Mouse (Mus musculus): ENCODE results near the gene Opalin. TPM values are rescaled to one million over a fixed set of nuclear protein-coding genes. Genes with fewer than 3 reads are reported as not detected.

Opalin gene
- polyA plus RNA-seq (2015; fragmentation: Nextera tagmentation; extraction: Ambion mirVana) = not detected in 2 replicates

- no peak for ATAC-seq (replicated peaks; ENCODE audit: insufficient number of reproducible peaks, insufficient read depth, low FRiP score, low read depth)
- peaks cover 8% of the 10 kb centered on the region; the same call in 1 of the 2 replicates for H3K4me1 ChIP-seq (replicated peaks)
Measured at GRCm38 (mm10) chr19:41076906-41077305, at the start of gene Opalin. Opalin (minus strand) TSS chr19:41077113.

GRCm38 (mm10) chr19:41123009-41123408 is 46.1 kb upstream of the Opalin start:
- H3K4me1 ChIP-seq (replicated peaks) = no peaks in the 10 kb centered on the region
- no peak for ATAC-seq (replicated peaks; ENCODE audit: insufficient number of reproducible peaks, insufficient read depth, low FRiP score, low read depth)
- no peak overlapping the region for H3K4me3 ChIP-seq
- no peaks in the 10 kb centered on the region for H3K36me3 ChIP-seq
- WGBS = 56% methylated on average over 3 of the region's 3 CpGs
- H3K9me3 ChIP-seq (replicated peaks) = no peaks in the 10 kb centered on the region
- H3K27ac ChIP-seq = no peak overlapping the region
- no peaks in the 10 kb centered on the region for H3K27me3 ChIP-seq
- H3K9ac ChIP-seq = no peak overlapping the region
- no peak overlapping the region for H3K4me2 ChIP-seq

More at GRCm38 (mm10) chr19:41076906-41077305, at the start of gene Opalin:
- Histone ChIP-seq H3K9ac (no peak within 1 kb of the TSS), H3K9me3 (replicated peaks) (no peaks in the 10 kb centered on the region), H3K27me3 (peaks cover 5% of the 10 kb centered on the region; the same call in 1 of the 2 replicates), H3K27ac (no peak within 1 kb of the TSS), H3K36me3 (no peaks in the 10 kb centered on the region), H3K4me3 (no peak within 1 kb of the TSS), H3K4me2 (no peak within 1 kb of the TSS)
- 72% methylated on average over 3 of the region's 3 CpGs for WGBS

- Histone ChIP-seq H3K36me3 (no peaks in the 10 kb centered on the region), H3K9ac (no peak overlapping the region), H3K9me3 (replicated peaks) (no peaks in the 10 kb centered on the region), H3K27me3 (no peaks in the 10 kb centered on the region), H3K4me1 (replicated peaks) (no peaks in the 10 kb centered on the region), H3K4me2 (no peak overlapping the region), H3K27ac (no peak overlapping the region), H3K4me3 (no peak overlapping the region)
- WGBS = 74% methylated on average over 13 of the region's 13 CpGs
- no peak for ATAC-seq (replicated peaks; ENCODE audit: insufficient number of reproducible peaks, insufficient read depth, low FRiP score, low read depth)
Measured at GRCm38 (mm10) chr19:41119924-41120323, 43.0 kb upstream of the Opalin start.

- Histone ChIP-seq H3K4me3 (no peak overlapping the region), H3K4me1 (replicated peaks) (no peaks in the 10 kb centered on the region), H3K4me2 (no peak overlapping the region), H3K27me3 (no peaks in the 10 kb centered on the region), H3K9ac (no peak overlapping the region), H3K27ac (no peak overlapping the region), H3K36me3 (no peaks in the 10 kb centered on the region), H3K9me3 (replicated peaks) (no peaks in the 10 kb centered on the region)
- ATAC-seq (replicated peaks; ENCODE audit: insufficient number of reproducible peaks, insufficient read depth, low FRiP score, low read depth) = no peak
- WGBS = 46% methylated on average over 6 of the region's 6 CpGs
Measured at GRCm38 (mm10) chr19:41118346-41118745, 41.4 kb upstream of the Opalin start.

DNA sequence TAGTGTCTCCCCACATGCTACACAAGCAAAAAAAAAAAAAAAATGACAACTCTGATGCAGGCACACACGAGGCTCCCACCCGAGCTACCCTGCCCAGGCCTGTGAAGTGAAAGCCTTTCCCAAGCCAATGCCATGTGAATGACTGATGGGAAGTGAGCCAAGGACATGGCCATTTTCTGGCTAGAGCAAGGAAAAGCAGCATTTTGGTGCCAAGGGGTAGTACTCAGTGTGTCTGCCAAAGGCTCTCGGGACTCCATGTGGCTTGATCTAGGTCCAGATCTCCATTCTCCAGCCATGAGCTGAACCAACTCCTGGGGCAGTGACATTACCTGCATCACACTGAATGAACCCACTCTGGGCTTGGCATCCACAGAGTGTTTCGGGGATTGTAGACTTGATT is 40.4 kb upstream of the Opalin start:
- 68% methylated on average over 4 of the region's 4 CpGs for WGBS
- ATAC-seq (replicated peaks; ENCODE audit: insufficient number of reproducible peaks, insufficient read depth, low FRiP score, low read depth) = no peak

GRCm38 (mm10) chr19:41114611-41115010 is 37.7 kb upstream of the Opalin start:
- 38% methylated on average over 5 of the region's 5 CpGs for WGBS
- no peak overlapping the region for H3K4me3 ChIP-seq
- no peaks in the 10 kb centered on the region for H3K36me3 ChIP-seq
- peaks cover 5% of the 10 kb centered on the region; the same call in 1 of the 2 replicates for H3K27me3 ChIP-seq
- H3K27ac ChIP-seq = no peak overlapping the region
- H3K4me2 ChIP-seq = no peak overlapping the region
- H3K9ac ChIP-seq = no peak overlapping the region
- no peak for ATAC-seq (replicated peaks; ENCODE audit: insufficient number of reproducible peaks, insufficient read depth, low FRiP score, low read depth)
- no peaks in the 10 kb centered on the region for H3K4me1 ChIP-seq (replicated peaks)
- H3K9me3 ChIP-seq (replicated peaks) = no peaks in the 10 kb centered on the region

More for the DNA sequence above, 40.4 kb upstream of the Opalin start:
- Histone ChIP-seq H3K36me3 (no peaks in the 10 kb centered on the region), H3K27ac (no peak overlapping the region), H3K9ac (no peak overlapping the region), H3K4me1 (replicated peaks) (no peaks in the 10 kb centered on the region), H3K9me3 (replicated peaks) (no peaks in the 10 kb centered on the region), H3K4me3 (no peak overlapping the region), H3K4me2 (no peak overlapping the region), H3K27me3 (no peaks in the 10 kb centered on the region)

GRCm38 (mm10) chr19:41113911-41114531 is 37.1 kb upstream of the Opalin start:
- H3K9me3 ChIP-seq (replicated peaks) = no peaks in the 10 kb centered on the region
- H3K36me3 ChIP-seq = no peaks in the 10 kb centered on the region
- no peak overlapping the region for H3K27ac ChIP-seq
- H3K4me2 ChIP-seq = no peak overlapping the region
- no peak overlapping the region for H3K4me3 ChIP-seq
- no peaks in the 10 kb centered on the region for H3K4me1 ChIP-seq (replicated peaks)
- no peak for ATAC-seq (replicated peaks; ENCODE audit: insufficient number of reproducible peaks, insufficient read depth, low FRiP score, low read depth)
- 75% methylated on average over 17 of the region's 17 CpGs for WGBS
- peaks cover 5% of the 10 kb centered on the region; the same call in 1 of the 2 replicates for H3K27me3 ChIP-seq
- no peak overlapping the region for H3K9ac ChIP-seq

DNA sequence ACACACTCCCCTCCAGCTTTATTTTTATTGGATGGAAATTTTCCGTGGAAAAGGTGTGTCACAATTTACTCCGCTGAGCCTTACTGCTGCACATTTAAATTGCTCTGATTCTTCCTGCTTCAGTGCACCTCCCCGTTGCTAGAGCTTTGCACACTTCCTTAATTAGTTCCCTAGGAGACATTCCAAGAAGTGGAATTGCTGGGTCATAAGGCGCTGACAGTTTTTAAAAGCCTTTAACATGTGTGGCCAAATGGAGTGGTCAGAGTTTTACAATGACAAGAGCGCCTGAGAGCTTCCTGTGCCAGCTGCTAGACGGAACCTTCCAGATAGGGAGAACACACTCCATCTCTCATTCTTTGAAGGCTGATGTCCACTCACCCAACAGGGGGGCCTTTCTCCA is 35.7 kb upstream of the Opalin start:
- no peak for ATAC-seq (replicated peaks; ENCODE audit: insufficient number of reproducible peaks, insufficient read depth, low FRiP score, low read depth)
- no peaks in the 10 kb centered on the region for H3K9me3 ChIP-seq (replicated peaks)

DNA sequence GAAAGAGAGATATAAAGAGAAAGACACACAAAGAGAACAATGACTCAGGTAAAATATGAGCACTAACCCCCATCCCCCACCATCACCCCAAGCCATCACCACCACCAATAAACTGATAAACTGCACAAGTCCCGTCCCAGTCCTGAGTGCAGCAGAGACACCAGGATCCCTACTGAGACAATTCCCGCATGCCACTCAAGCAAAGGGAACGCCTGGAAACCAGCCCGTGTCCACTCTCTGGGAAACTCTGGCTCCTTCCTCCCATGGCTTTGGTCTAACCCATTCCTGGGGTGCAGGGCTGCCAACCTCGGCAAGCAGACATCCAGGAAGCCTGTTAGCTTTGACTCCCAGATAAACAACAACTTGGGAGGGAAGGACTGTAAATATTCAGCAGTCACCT is 33.1 kb upstream of the Opalin start:
- no peaks in the 10 kb centered on the region for H3K4me1 ChIP-seq (replicated peaks)
- H3K9ac ChIP-seq = no peak overlapping the region
- 43% methylated on average over 5 of the region's 5 CpGs for WGBS
- no peaks in the 10 kb centered on the region for H3K9me3 ChIP-seq (replicated peaks)
- H3K27me3 ChIP-seq = peaks cover 8% of the 10 kb centered on the region; the same call in 1 of the 2 replicates
- no peak overlapping the region for H3K4me2 ChIP-seq
- H3K27ac ChIP-seq = no peak overlapping the region
- H3K36me3 ChIP-seq = no peaks in the 10 kb centered on the region
- H3K4me3 ChIP-seq = no peak overlapping the region
- ATAC-seq (replicated peaks; ENCODE audit: insufficient number of reproducible peaks, insufficient read depth, low FRiP score, low read depth) = no peak

More for the DNA sequence above, 35.7 kb upstream of the Opalin start:
- H3K4me3 ChIP-seq = no peak overlapping the region
- 39% methylated on average over 6 of the region's 6 CpGs for WGBS
- no peaks in the 10 kb centered on the region for H3K36me3 ChIP-seq
- peaks cover 5% of the 10 kb centered on the region; the same call in 1 of the 2 replicates for H3K27me3 ChIP-seq
- H3K4me2 ChIP-seq = no peak overlapping the region
- H3K9ac ChIP-seq = no peak overlapping the region
- no peaks in the 10 kb centered on the region for H3K4me1 ChIP-seq (replicated peaks)
- H3K27ac ChIP-seq = no peak overlapping the region

- Histone ChIP-seq H3K4me3 (no peak overlapping the region), H3K9me3 (replicated peaks) (no peaks in the 10 kb centered on the region), H3K27me3 (peaks cover 8% of the 10 kb centered on the region; the same call in 1 of the 2 replicates), H3K36me3 (no peaks in the 10 kb centered on the region), H3K27ac (no peak overlapping the region), H3K4me1 (replicated peaks) (no peaks in the 10 kb centered on the region), H3K9ac (no peak overlapping the region), H3K4me2 (no peak overlapping the region)
- no peak for ATAC-seq (replicated peaks; ENCODE audit: insufficient number of reproducible peaks, insufficient read depth, low FRiP score, low read depth)
- WGBS = 71% methylated on average over 8 of the region's 8 CpGs
Measured at GRCm38 (mm10) chr19:41109496-41109895, 32.6 kb upstream of the Opalin start.

- no peak overlapping the region for H3K27ac ChIP-seq
- no peak overlapping the region for H3K4me2 ChIP-seq
- no peak overlapping the region for H3K4me3 ChIP-seq
- 83% methylated on average over 7 of the region's 7 CpGs for WGBS
- no peak for ATAC-seq (replicated peaks; ENCODE audit: insufficient number of reproducible peaks, insufficient read depth, low FRiP score, low read depth)
- no peak overlapping the region for H3K9ac ChIP-seq
- H3K9me3 ChIP-seq (replicated peaks) = no peaks in the 10 kb centered on the region
- H3K4me1 ChIP-seq (replicated peaks) = no peaks in the 10 kb centered on the region
- no peaks in the 10 kb centered on the region for H3K36me3 ChIP-seq
- peaks cover 8% of the 10 kb centered on the region; the same call in 1 of the 2 replicates for H3K27me3 ChIP-seq
Measured at GRCm38 (mm10) chr19:41108666-41109065, 31.8 kb upstream of the Opalin start.

GRCm38 (mm10) chr19:41107530-41107929 is 30.6 kb upstream of the Opalin start:
- no peaks in the 10 kb centered on the region for H3K4me1 ChIP-seq (replicated peaks)
- 68% methylated on average over 8 of the region's 8 CpGs for WGBS
- no peaks in the 10 kb centered on the region for H3K9me3 ChIP-seq (replicated peaks)
- H3K9ac ChIP-seq = no peak overlapping the region
- ATAC-seq (replicated peaks; ENCODE audit: insufficient number of reproducible peaks, insufficient read depth, low FRiP score, low read depth) = no peak; the same call in 1 of the 2 replicates
- H3K27me3 ChIP-seq = peaks cover 8% of the 10 kb centered on the region; the same call in 1 of the 2 replicates
- H3K4me3 ChIP-seq = no peak overlapping the region
- H3K36me3 ChIP-seq = no peaks in the 10 kb centered on the region
- H3K27ac ChIP-seq = no peak overlapping the region
- no peak overlapping the region for H3K4me2 ChIP-seq
